Mouse (Mus musculus): Measurements from ENCODE around the gene Pgc. TPM values are rescaled to one million over a fixed set of nuclear protein-coding genes. Genes with fewer than 3 reads are reported as not detected.

Gene Pgc
- polyA plus RNA-seq, 1 experiment = not detected

DNA sequence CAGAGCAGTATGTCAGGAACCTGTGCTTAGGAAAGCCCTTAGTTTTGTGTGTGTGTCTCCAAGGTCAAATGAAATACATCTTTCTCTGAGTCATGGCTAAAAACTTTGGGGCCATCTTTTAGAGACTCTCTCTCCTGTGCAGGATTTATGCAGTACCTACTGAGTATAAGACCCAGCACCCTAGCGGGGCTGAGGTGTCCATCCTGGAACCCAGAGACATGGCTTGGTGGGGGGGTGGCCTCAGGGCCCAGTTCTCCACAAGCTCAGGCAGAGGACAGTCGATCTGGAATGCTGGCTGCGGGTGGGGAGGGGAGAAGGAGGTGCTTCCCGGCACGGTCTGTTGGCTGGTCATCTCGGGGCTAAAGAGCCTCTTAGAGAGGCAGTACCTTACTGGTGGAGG lies 29.7 kb downstream of the Pgc start:
- Histone ChIP-seq H3K4me1 (ENCODE audit: control insufficient read depth, insufficient read depth, low read length) (peaks cover 7% of the 10 kb centered on the region; the same call in 1 of the 2 replicates), H3K27ac (ENCODE audit: insufficient read depth, low read length) (no peak overlapping the region), H3K4me3 (ENCODE audit: insufficient read depth, low read length) (no peak overlapping the region)
- TF ChIP-seq POLR2A (IDR thresholded peaks at IDR 0.05; ENCODE audit: extremely low read depth, insufficient read depth, low read length) (no peak), CTCF (IDR thresholded peaks at IDR 0.05; ENCODE audit: extremely low read depth, insufficient read depth, low read length) (no peak)

DNA sequence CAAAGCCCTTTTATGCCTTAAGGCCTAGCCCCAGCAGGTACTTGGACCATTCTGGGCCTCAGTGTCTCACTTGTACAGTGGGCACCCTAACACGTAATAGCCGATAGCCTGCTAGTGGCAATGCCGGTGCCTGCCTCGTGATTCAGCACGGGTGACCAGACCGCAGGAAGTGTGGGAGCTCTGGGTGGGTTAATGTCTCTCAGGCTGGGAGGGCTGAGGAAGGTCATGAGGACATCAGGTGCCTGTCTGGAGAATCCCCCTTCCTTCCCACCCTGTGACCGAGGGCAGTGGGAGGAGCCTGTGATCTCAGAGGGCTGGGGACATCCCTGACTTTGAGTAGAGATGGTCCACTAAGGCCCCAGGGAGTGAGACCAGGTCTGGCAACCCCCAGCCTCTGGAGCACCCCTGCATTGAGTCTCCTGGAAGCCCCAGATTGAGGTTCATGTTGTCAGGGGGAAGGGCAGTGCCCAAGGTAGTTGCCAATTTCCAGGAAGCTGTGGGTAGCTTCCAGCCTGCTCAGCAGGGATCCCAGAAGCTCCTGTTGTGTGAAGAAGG lies 30.5 kb downstream of the Pgc start:
- Histone ChIP-seq H3K4me3 (ENCODE audit: insufficient read depth, low read length) (no peak overlapping the region), H3K4me1 (ENCODE audit: control insufficient read depth, insufficient read depth, low read length) (peaks cover 7% of the 10 kb centered on the region; the same call in 1 of the 2 replicates), H3K27ac (ENCODE audit: insufficient read depth, low read length) (no peak overlapping the region)
- TF ChIP-seq CTCF (IDR thresholded peaks at IDR 0.05; ENCODE audit: extremely low read depth, insufficient read depth, low read length) (no peak), POLR2A (IDR thresholded peaks at IDR 0.05; ENCODE audit: extremely low read depth, insufficient read depth, low read length) (no peak)

DNA sequence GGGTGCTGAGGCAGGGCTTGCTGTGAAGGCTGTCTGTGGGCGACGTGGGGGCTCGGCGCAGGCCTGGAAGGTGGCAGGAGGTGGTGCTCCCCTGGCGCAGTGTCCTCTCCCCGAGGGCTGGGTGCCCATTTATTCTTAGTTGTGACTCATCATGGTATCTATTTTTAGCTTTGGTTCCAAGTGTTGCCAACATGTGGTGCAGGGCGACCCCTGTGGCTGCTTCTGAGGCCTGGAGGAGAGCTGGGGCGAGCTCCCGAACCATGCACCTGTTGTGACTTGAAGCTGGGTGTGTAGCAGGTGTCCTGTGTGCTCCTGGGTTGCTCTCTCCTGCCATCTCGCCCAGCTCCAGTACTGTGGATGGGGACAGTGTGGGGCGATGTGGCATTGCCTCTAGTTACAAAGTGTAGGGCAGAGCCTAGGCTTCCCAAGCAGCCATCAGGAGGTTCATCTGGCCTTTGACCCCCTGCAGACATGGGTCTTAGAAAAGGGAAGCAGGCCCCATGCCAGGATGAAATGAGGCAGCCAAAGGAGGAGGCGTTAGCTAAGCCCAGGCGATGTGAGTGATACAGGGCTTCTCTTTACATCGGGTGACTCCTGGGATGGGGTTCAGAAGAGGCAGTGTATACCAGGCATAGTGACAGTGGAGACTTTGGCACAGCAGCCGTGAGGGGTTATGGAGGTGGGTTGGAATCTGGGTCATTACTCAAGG lies 33.2 kb downstream of the Pgc start:
- H3K27ac ChIP-seq (ENCODE audit: insufficient read depth, low read length) = peak overlapping the region; percentile 28
- peaks cover 9% of the 10 kb centered on the region for H3K4me1 ChIP-seq (ENCODE audit: control insufficient read depth, insufficient read depth, low read length)
- TF ChIP-seq POLR2A (IDR thresholded peaks at IDR 0.05; ENCODE audit: extremely low read depth, insufficient read depth, low read length) = no peak
- no peak for TF ChIP-seq CTCF (IDR thresholded peaks at IDR 0.05; ENCODE audit: extremely low read depth, insufficient read depth, low read length)
- no peak overlapping the region for H3K4me3 ChIP-seq (ENCODE audit: insufficient read depth, low read length)

DNA sequence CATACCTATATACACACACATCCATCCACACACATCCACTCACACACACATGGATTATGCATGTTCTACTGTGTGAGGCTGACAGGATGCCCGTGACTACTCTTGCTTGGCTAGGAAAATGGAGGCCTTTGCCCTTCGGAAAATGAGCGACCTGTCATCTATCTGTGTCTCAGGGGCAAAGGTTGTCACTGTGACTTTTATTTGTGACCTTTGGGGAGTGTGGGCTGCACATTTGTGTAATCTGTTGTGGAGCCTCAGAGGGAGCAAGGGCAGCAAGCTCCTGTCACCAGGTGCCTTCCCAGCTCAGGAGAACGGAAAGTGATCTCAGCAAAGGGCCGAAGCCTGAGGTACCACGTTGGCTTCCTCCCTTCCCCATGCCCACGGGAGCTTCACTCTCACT lies 35.4 kb downstream of the Pgc start:
- peaks cover 9% of the 10 kb centered on the region for H3K4me1 ChIP-seq (ENCODE audit: control insufficient read depth, insufficient read depth, low read length)
- no peak overlapping the region for H3K4me3 ChIP-seq (ENCODE audit: insufficient read depth, low read length)
- H3K27ac ChIP-seq (ENCODE audit: insufficient read depth, low read length) = peak overlapping the region; percentile 74; the same call in 1 of the 2 replicates
- TF ChIP-seq POLR2A (IDR thresholded peaks at IDR 0.05; ENCODE audit: extremely low read depth, insufficient read depth, low read length) (no peak), CTCF (IDR thresholded peaks at IDR 0.05; ENCODE audit: extremely low read depth, insufficient read depth, low read length) (no peak)

DNA sequence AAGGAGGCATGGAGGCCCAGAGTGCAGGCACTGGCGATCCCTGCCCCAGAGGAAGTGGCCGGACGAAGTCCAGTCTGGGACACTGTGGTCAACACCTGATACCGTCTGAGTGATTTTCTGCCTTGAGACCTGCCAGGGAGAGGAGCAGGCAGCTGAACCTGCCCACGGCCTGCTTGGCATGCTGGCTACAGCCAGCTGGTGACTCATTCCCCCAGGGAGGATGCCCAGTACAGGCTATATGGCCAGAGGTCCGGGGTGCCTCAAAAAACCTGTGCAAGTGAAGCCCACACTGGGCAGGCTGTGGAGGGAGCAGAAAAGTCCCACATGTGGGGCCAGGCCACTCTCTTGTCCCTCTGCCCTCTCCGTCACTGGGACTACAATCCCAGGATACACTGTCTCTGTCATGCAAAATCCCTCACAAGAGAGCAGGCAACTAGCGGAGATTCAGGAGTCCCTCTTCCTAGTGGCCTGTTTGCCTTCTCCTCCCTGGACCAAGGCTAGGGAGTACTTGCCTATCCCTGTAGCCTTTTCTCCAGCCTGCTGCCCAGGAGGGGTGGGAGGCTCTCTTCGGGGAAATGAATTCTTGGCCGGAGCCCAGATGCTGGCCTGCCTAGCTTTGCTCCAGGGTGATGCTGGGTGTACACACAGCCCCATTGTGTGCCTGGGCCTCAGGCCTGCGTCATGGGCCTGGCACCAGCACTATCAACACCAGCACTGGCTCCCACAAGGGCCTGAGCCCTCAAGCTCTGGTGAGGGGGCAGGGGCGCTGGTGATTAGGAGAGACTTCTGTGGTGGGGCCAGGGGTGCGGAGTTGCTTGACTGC lies 36.1 kb downstream of the Pgc start:
- H3K27ac ChIP-seq (ENCODE audit: insufficient read depth, low read length) = peak overlapping the region; percentile 95
- no peak for TF ChIP-seq POLR2A (IDR thresholded peaks at IDR 0.05; ENCODE audit: extremely low read depth, insufficient read depth, low read length)
- no peak for TF ChIP-seq CTCF (IDR thresholded peaks at IDR 0.05; ENCODE audit: extremely low read depth, insufficient read depth, low read length)

DNA sequence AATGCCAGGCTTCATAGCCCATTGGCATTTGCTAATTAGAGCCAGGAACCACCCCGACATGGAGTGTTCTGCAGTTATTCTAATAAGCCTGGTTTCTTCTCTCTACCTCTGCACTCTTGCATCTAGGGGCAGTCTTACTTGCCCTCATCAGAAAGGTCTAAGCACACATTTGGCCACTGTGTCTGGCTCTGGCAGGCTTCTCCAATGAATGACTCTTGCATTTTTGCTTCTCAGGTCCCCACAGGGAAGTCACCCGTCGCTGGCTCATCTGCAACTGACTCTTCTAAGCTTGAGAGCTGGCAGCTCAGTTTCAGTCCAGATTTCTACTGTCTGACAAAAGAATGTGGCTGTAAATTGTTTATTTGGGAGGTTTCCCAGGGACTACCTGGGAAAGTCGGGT lies 39.3 kb downstream of the Pgc start:
- TF ChIP-seq CTCF (IDR thresholded peaks at IDR 0.05; ENCODE audit: extremely low read depth, insufficient read depth, low read length) (no peak), POLR2A (IDR thresholded peaks at IDR 0.05; ENCODE audit: extremely low read depth, insufficient read depth, low read length) (no peak)

More for the DNA sequence above, 36.1 kb downstream of the Pgc start:
- Histone ChIP-seq H3K4me3 (ENCODE audit: insufficient read depth, low read length) (no peak overlapping the region), H3K4me1 (ENCODE audit: control insufficient read depth, insufficient read depth, low read length) (peaks cover 9% of the 10 kb centered on the region)

DNA sequence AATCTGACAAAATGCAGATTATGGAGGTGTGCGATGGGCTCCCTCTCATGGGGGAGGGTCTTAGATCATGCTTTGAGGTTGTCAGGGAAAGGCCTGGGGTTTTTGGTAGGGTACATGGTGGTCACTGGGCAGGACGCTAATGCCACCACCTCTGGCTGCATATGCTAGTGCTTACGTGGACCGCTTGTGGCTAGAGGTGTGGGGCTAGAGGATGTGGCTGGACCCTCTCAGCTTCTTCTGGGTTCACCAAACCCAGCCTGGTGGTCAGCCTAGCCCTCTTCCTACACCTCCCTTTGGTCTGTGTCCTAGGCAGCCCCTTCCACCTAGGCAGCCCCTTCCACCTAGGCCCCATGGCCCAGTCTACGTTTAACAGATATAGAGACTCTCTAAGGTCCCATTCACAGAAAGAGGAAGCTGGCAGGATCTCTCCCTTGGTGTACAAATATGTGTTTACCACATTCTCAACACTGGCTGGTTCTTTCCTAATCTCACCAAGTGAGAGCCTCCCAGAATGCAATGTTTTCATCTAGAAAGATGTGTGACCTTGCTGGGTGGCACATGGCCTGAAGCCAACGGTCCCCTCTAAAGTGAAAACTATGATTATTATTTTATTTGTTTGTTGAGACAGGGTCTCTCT lies 39.9 kb downstream of the Pgc start:
- no peak overlapping the region for H3K4me3 ChIP-seq (ENCODE audit: insufficient read depth, low read length)
- H3K4me1 ChIP-seq (ENCODE audit: control insufficient read depth, insufficient read depth, low read length) = peaks cover 2% of the 10 kb centered on the region
- TF ChIP-seq CTCF (IDR thresholded peaks at IDR 0.05; ENCODE audit: extremely low read depth, insufficient read depth, low read length) (no peak), POLR2A (IDR thresholded peaks at IDR 0.05; ENCODE audit: extremely low read depth, insufficient read depth, low read length) (no peak)
- H3K27ac ChIP-seq (ENCODE audit: insufficient read depth, low read length) = no peak overlapping the region

More for the DNA sequence above, 39.3 kb downstream of the Pgc start:
- Histone ChIP-seq H3K27ac (ENCODE audit: insufficient read depth, low read length) (no peak overlapping the region), H3K4me3 (ENCODE audit: insufficient read depth, low read length) (no peak overlapping the region), H3K4me1 (ENCODE audit: control insufficient read depth, insufficient read depth, low read length) (peaks cover 2% of the 10 kb centered on the region)

DNA sequence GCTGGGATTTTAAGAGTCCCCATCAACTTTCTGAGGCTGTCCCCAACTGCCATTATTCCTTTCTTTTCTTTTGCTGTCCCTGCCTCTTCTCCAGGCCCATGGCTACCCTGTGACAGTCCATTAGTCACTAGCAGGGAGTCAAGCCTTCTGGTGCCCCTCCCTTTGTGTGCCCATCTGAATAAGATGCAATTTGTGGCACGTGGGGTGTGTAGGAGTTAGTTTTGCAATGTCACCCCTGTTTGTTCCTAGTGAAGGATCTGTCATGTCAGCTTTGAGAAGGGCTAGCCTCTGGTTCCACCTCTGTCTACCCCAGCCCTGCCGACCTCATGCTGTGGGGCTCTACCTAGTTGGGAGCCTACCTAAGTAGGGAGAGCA lies 40.4 kb downstream of the Pgc start:
- Histone ChIP-seq H3K4me3 (ENCODE audit: insufficient read depth, low read length) (no peak overlapping the region), H3K27ac (ENCODE audit: insufficient read depth, low read length) (no peak overlapping the region), H3K4me1 (ENCODE audit: control insufficient read depth, insufficient read depth, low read length) (peaks cover 2% of the 10 kb centered on the region)

DNA sequence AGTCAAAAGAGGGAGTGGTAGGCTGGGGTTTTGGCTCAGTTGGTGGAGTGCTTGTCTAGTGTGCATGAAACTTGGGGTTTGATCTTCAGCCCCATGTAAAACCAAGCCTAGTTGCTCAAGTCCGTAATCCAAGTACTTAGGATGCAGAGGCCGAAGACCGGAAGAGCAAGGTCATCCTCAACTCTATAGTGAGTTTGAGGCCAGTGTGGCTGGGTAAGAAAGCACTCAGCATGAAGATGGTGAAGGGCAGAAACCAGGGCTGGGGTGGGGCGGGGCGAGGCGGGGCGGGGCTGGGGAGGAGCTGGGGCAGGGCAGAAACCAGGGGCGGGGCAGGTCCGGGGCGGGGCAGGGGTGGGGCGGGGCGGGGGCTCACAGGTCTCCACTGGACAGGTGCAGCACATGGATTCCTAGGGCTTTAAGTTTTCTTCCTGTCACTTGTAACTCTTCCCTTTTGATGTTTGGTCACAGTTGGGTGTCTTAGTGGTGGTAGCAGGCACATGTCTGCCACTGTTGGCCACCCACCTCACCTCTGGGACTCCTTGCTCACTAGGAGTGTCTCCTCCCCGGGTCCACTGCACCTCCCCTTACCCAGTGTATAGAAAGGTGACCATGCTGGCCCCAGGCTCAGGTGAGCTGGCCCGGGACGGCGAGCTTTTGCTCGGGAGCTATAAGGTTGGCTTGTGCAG lies 41.0 kb downstream of the Pgc start:
- H3K4me1 ChIP-seq (ENCODE audit: control insufficient read depth, insufficient read depth, low read length) = peaks cover 2% of the 10 kb centered on the region
- no peak overlapping the region for H3K27ac ChIP-seq (ENCODE audit: insufficient read depth, low read length)
- H3K4me3 ChIP-seq (ENCODE audit: insufficient read depth, low read length) = no peak overlapping the region
- TF ChIP-seq POLR2A (IDR thresholded peaks at IDR 0.05; ENCODE audit: extremely low read depth, insufficient read depth, low read length) = no peak
- no peak for TF ChIP-seq CTCF (IDR thresholded peaks at IDR 0.05; ENCODE audit: extremely low read depth, insufficient read depth, low read length)

More for the DNA sequence above, 40.4 kb downstream of the Pgc start:
- TF ChIP-seq CTCF (IDR thresholded peaks at IDR 0.05; ENCODE audit: extremely low read depth, insufficient read depth, low read length) (no peak), POLR2A (IDR thresholded peaks at IDR 0.05; ENCODE audit: extremely low read depth, insufficient read depth, low read length) (no peak)

Data from cortical plate, adult 2 months (tissue).